Mouse (Mus musculus) kidney, postnatal 0 days (tissue): ENCODE data around the gene Radil. TPM values are rescaled to one million over a fixed set of nuclear protein-coding genes. Genes with fewer than 3 reads are reported as not detected.

Source experiments
- ATAC-seq: fragments of 200-750 bp; cut with Nextera tagmentation; replicated peaks from 2 replicates; pipeline ENCODE4 v1.8.0; 2017; ENCODE audit warnings: low read depth, moderate number of reproducible peaks, moderate TSS enrichment, moderate library complexity; ENCODE audit not compliant: low FRiP score
- DNase-seq: peaks from one replicate; pipeline ENCODE4 v3.0.0-alpha.2; 2016; ENCODE audit warnings: low spot score
- H3K27ac ChIP-seq: fragments of 300-500 bp; sonication (generic); 2 replicates; pipeline ENCODE4 v1.5.1; 2014; ENCODE audit warnings: mild to moderate bottlenecking
- H3K27me3 ChIP-seq: fragments of 300-500 bp; sonication (generic); 2 replicates; pipeline ENCODE4 v1.6.1; 2014; ENCODE audit warnings: low read length, mixed read lengths; ENCODE audit not compliant: insufficient read depth
- H3K36me3 ChIP-seq: fragments of 300-500 bp; sonication (generic); 2 replicates; pipeline ENCODE4 v1.6.1; 2014; ENCODE audit warnings: low read length, mixed read lengths; ENCODE audit not compliant: insufficient read depth
- H3K4me1 ChIP-seq: fragments of 300-500 bp; sonication (generic); replicated peaks from 2 replicates; pipeline ENCODE4 v1.6.1; 2014; ENCODE audit warnings: antibody characterized with exemption, low read length, mixed read lengths; ENCODE audit not compliant: insufficient read depth
- H3K4me2 ChIP-seq: fragments of 300-500 bp; sonication (generic); 2 replicates; pipeline ENCODE4 v1.6.1; 2014; ENCODE audit warnings: mild to moderate bottlenecking, low read length, moderate library complexity, mixed read lengths
- H3K4me3 ChIP-seq: fragments of 300-500 bp; sonication (generic); replicated peaks from 2 replicates; pipeline ENCODE4 v1.5.1; 2014; ENCODE audit warnings: low read depth, low read length
- H3K9ac ChIP-seq: fragments of 300-500 bp; sonication (generic); 2 replicates; pipeline ENCODE4 v1.6.1; 2014; ENCODE audit warnings: low read depth, low read length
- H3K9me3 ChIP-seq: fragments of 300-500 bp; sonication (generic); replicated peaks from 2 replicates; pipeline ENCODE4 v1.6.1; 2016; ENCODE audit warnings: low read length, inconsistent platforms, mixed read lengths
- CTCF ChIP-seq: IDR thresholded peaks from 2 replicates; pipeline ENCODE4 v1.5.1; 2016; ENCODE audit warnings: antibody characterized with exemption, low read depth, mild to moderate bottlenecking, moderate library complexity
- WGBS: fragments of 180-500 bp; shearing (Covaris S2); extraction: QIAGEN DNeasy Blood & Tissue Kit; methylation state at CpG from one replicate; pipeline ENCODE4 v1.1.7; 2014; 5-methylcytosine and 5-hydroxymethylcytosine counted together
- polyA plus RNA-seq: library from polyadenylated mRNA; unstranded; fragments of >200 nt; fragmentation: Nextera tagmentation; extraction: Ambion mirVana; gene quantifications from 2 replicates; pipeline ENCODE4 v1.2.1, GENCODE M21; 2015

The Radil gene
- polyA plus RNA-seq, 1 experiment from 2014 or later: 0.61 TPM

GRCm38 (mm10) chr5:142581517-142581916, 30.6 kb upstream of the Radil start:
- H3K9ac ChIP-seq: no peak overlapping the region
- no peaks in the 10 kb centered on the region for H3K9me3 ChIP-seq
- H3K4me2 ChIP-seq: no peak overlapping the region
- no peak overlapping the region for H3K4me3 ChIP-seq
- H3K27me3 ChIP-seq: no peaks in the 10 kb centered on the region
- H3K4me1 ChIP-seq: no peaks in the 10 kb centered on the region
- WGBS: 11% methylated on average over 5 of the region's 5 CpGs
- ATAC-seq (0 out of 2 replicates have a peak, but pooled peaks have one; percentile 59), DNase-seq (peak; percentile 88)
- H3K36me3 ChIP-seq: no peaks in the 10 kb centered on the region
- TF ChIP-seq CTCF: peak; percentile 90
- H3K27ac ChIP-seq: no peak overlapping the region

DNA sequence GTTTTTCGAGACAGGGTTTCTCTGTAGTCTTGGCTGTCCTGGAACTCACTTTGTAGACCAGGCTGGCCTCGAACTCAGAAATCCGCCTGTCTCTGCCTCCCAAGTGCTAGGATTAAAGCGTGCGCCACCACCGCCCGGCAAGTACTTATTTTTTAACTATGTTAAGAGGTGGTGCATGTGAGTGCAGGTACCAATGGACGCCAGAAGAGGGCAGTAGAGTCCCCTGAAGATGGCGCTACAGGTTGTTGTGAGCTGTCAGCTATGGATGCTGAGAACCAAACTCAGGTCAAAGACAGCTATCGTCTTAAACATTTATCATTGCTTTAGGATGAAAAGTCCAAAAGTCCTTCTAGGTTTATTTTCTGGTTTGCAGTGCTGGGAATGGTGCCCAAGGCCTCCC, 27.3 kb upstream of the Radil start:
- H3K36me3 ChIP-seq: no peaks in the 10 kb centered on the region
- H3K27me3 ChIP-seq: no peaks in the 10 kb centered on the region
- no peak overlapping the region for H3K4me2 ChIP-seq
- H3K9me3 ChIP-seq: no peaks in the 10 kb centered on the region
- 86% methylated on average over 10 of the region's 10 CpGs for WGBS
- H3K9ac ChIP-seq: no peak overlapping the region
- no peak overlapping the region for H3K27ac ChIP-seq
- H3K4me3 ChIP-seq: no peak overlapping the region
- ATAC-seq (no peak), DNase-seq (no peak)
- TF ChIP-seq CTCF: no peak; the same call in 1 of the 2 replicates
- no peaks in the 10 kb centered on the region for H3K4me1 ChIP-seq

- no peak for TF ChIP-seq CTCF
- Histone ChIP-seq H3K4me3 (no peak overlapping the region), H3K4me2 (no peak overlapping the region), H3K27ac (no peak overlapping the region), H3K4me1 (no peaks in the 10 kb centered on the region), H3K9me3 (no peaks in the 10 kb centered on the region), H3K36me3 (no peaks in the 10 kb centered on the region), H3K27me3 (no peaks in the 10 kb centered on the region), H3K9ac (no peak overlapping the region)
- DNase-seq (no peak), ATAC-seq (no peak)
- WGBS: 77% methylated on average over 7 of the region's 7 CpGs
Observed at GRCm38 (mm10) chr5:142576832-142577231, 25.9 kb upstream of the Radil start.

DNA sequence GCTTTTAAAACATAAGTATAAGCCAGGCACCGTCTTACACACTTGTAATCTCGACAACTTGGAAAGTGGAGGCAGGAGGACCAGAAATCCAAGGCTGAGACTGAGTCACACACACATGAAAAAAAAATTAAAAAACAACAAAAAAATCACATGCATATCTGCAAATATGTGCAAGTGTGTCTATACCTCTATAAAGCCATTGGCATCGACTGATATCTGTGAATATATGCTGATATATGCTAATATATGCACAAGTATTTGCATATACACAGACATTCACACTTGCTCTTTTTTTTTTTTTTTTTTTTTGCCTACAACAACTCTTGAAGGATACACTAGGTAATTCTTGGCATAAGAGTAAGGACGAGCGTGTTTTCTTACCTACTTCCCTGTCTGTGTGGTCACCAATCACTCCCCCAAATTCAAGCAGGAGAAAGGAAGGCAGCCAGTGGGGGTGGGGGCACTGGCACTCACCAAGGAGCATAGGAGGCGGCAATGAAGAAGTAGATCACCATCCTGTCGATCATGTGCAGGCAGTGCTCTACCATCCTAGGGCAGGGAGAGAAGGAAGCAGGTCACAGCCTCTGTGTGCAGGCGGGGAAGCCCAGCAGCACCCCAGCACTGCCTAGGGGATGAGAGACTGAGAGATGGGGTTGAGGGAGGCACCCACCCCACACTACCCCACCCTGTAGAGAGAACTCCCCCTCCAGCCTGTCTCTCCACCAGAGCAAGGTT, 23.6 kb upstream of the Radil start:
- 83% methylated on average over 8 of the region's 8 CpGs for WGBS
- no peaks in the 10 kb centered on the region for H3K9me3 ChIP-seq
- DNase-seq: no peak

GRCm38 (mm10) chr5:142564606-142565005, 13.7 kb upstream of the Radil start:
- Histone ChIP-seq H3K27ac (no peak overlapping the region), H3K9ac (no peak overlapping the region), H3K36me3 (no peaks in the 10 kb centered on the region), H3K4me1 (no peaks in the 10 kb centered on the region), H3K9me3 (no peaks in the 10 kb centered on the region), H3K4me2 (no peak overlapping the region), H3K4me3 (no peak overlapping the region), H3K27me3 (no peaks in the 10 kb centered on the region)
- DNase-seq (no peak), ATAC-seq (no peak)
- no peak for TF ChIP-seq CTCF
- WGBS: 92% methylated on average over 1 of the region's 1 CpGs

More for the DNA sequence above, 23.6 kb upstream of the Radil start:
- Histone ChIP-seq H3K4me3 (no peak overlapping the region), H3K9ac (no peak overlapping the region), H3K27me3 (no peaks in the 10 kb centered on the region), H3K4me2 (no peak overlapping the region), H3K4me1 (no peaks in the 10 kb centered on the region), H3K36me3 (no peaks in the 10 kb centered on the region), H3K27ac (no peak overlapping the region)
- TF ChIP-seq CTCF: no peak
- no peak for ATAC-seq

DNA sequence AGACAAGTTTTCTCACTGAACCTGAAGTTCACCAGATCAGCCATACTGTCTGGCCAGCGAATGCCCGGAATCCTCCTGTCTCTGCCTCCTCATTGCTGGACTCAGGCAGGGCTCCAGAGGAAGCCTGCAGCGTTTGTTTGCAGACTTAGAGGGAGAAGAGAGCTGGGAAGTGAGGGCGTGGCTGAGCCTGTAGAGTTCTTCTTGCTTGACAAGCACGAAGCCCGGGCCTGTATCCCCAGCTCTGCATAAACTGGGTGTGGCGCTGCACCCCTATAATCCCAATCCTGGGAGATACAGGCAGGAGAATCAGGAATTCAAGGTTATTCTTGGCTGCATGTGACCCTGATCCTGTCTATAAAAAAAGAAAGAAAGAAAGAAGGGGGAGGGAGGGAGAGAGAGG, 9.4 kb upstream of the Radil start:
- H3K4me1 ChIP-seq: no peaks in the 10 kb centered on the region
- 50% methylated on average over 7 of the region's 7 CpGs for WGBS
- ATAC-seq: no peak
- no peaks in the 10 kb centered on the region for H3K27me3 ChIP-seq
- H3K9me3 ChIP-seq: no peaks in the 10 kb centered on the region
- DNase-seq: no peak
- no peak overlapping the region for H3K27ac ChIP-seq
- no peaks in the 10 kb centered on the region for H3K36me3 ChIP-seq
- no peak overlapping the region for H3K4me3 ChIP-seq
- H3K9ac ChIP-seq: no peak overlapping the region
- no peak overlapping the region for H3K4me2 ChIP-seq
- TF ChIP-seq CTCF: no peak
